Mouse (Mus musculus) lung, embryonic 14.5 days (tissue): Measurements from ENCODE around the gene Agl. TPM values are rescaled to one million over a fixed set of nuclear protein-coding genes. Genes with fewer than 3 reads are reported as not detected.
"Not testable (repeated sequence)": the region's sequence is repeated elsewhere in the genome, so short reads cannot be mapped to it uniquely, and the experiment has no call there.

Experiments
- ATAC-seq: fragments of 200-750 bp; cut with Nextera tagmentation; 2 replicates; pipeline ENCODE4 v1.8.0; 2017; ENCODE audit warnings: mild to moderate bottlenecking, moderate TSS enrichment, moderate library complexity; ENCODE audit not compliant: insufficient read depth
- DNase-seq: peaks from one replicate; pipeline ENCODE4 v3.0.0-alpha.2; 2015
- H3K27ac ChIP-seq: fragments of 300-500 bp; sonication (generic); 2 replicates; pipeline ENCODE4 v1.5.1; 2014; ENCODE audit warnings: low read depth, mild to moderate bottlenecking, moderate library complexity
- H3K27me3 ChIP-seq: fragments of 300-500 bp; sonication (generic); 2 replicates; pipeline ENCODE4 v1.6.1; 2014; ENCODE audit warnings: low read length, control low read depth; ENCODE audit not compliant: insufficient read depth
- H3K36me3 ChIP-seq: fragments of 300-500 bp; sonication (generic); 2 replicates; pipeline ENCODE4 v1.6.1; 2014; ENCODE audit warnings: control low read depth; ENCODE audit not compliant: insufficient read depth
- H3K4me1 ChIP-seq: fragments of 300-500 bp; sonication (generic); 2 replicates; pipeline ENCODE4 v1.6.1; 2014; ENCODE audit warnings: antibody characterized with exemption, control low read depth; ENCODE audit not compliant: insufficient read depth
- H3K4me2 ChIP-seq: fragments of 300-500 bp; sonication (generic); 2 replicates; pipeline ENCODE4 v1.6.1; 2014; ENCODE audit warnings: mild to moderate bottlenecking
- H3K4me3 ChIP-seq: fragments of 300-500 bp; sonication (generic); 2 replicates; pipeline ENCODE4 v1.5.1; 2014; ENCODE audit warnings: low read depth, low read length
- H3K9ac ChIP-seq: fragments of 300-500 bp; sonication (generic); 2 replicates; pipeline ENCODE4 v1.6.1; 2014
- H3K9me3 ChIP-seq: fragments of 300-500 bp; sonication (generic); 2 replicates; pipeline ENCODE4 v1.6.1; 2016; ENCODE audit warnings: low read depth, low read length, control low read depth
- CTCF ChIP-seq: IDR thresholded peaks from 2 replicates; pipeline ENCODE4 v1.5.1; 2016; ENCODE audit warnings: antibody characterized with exemption, low read depth
- WGBS: fragments of 180-500 bp; shearing (Covaris S2); extraction: QIAGEN DNeasy Blood & Tissue Kit; methylation state at CpG from one replicate; pipeline ENCODE4 v1.1.7; 2014; 5-methylcytosine and 5-hydroxymethylcytosine counted together
- polyA plus RNA-seq: library from polyadenylated mRNA; unstranded; fragments of >200 nt; fragmentation: Nextera tagmentation; extraction: Ambion mirVana; gene quantifications from 2 replicates; pipeline ENCODE4 v1.2.1, GENCODE M21; 2014

The Agl gene
- polyA plus RNA-seq, 1 experiment from 2014 or later = 12.1 TPM

DNA sequence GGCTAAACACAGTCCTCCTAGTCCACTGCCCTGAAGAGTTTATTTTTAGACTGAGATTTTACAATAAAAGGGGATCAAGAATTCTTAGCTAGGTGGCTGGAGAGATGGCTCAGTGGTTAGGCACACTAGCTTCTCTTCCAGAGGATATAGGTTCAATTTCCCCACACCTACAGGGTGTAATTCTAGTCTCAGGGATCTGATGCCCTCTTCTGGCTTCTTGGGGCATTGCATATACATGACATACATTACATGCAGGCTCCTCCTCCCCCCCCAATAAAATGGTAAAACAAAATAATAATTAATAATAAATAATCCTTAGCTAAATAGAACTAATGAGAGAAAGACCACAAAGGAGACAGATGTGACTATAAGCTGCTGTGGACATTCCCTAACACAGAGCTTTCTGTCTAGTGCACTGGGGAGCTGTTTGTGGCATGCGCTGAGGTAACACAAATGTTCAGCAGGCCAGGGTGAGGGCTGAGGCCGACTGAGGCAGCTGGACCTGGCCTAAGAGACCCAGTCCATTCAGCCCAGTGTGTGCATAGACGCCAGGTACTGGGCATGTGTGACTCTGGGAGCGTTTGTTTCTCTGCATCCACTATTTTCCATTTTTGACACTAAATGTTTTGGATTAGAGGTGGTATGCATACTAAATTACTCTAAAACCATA lies 56.6 kb downstream of the Agl start:
- H3K9ac ChIP-seq = no peak overlapping the region
- no peaks in the 10 kb centered on the region for H3K4me1 ChIP-seq
- no peak overlapping the region for H3K27ac ChIP-seq
- no peaks in the 10 kb centered on the region for H3K27me3 ChIP-seq
- H3K36me3 ChIP-seq = peaks cover 16% of the 10 kb centered on the region
- H3K4me3 ChIP-seq = no peak overlapping the region
- no peaks in the 10 kb centered on the region for H3K9me3 ChIP-seq
- 73% methylated on average over 4 of the region's 4 CpGs for WGBS
- peak; percentile 60 for TF ChIP-seq CTCF
- DNase-seq (peak; percentile 71), ATAC-seq (peak; percentile 60; the same call in 1 of the 2 replicates)
- H3K4me2 ChIP-seq = no peak overlapping the region

- Histone ChIP-seq H3K27ac (no peak overlapping the region), H3K27me3 (no peaks in the 10 kb centered on the region), H3K36me3 (peaks cover 27% of the 10 kb centered on the region; the same call in 1 of the 2 replicates), H3K4me3 (no peak overlapping the region), H3K4me1 (no peaks in the 10 kb centered on the region), H3K4me2 (no peak overlapping the region), H3K9me3 (no peaks in the 10 kb centered on the region), H3K9ac (no peak overlapping the region)
- peak; percentile 23; the same call in 1 of the 2 replicates for ATAC-seq
- peak; percentile 77 for DNase-seq
- TF ChIP-seq CTCF = peak; percentile 72
- WGBS = 59% methylated on average over 8 of the region's 8 CpGs
Observed at GRCm38 (mm10) chr3:116748391-116749170, 59.4 kb downstream of the Agl start.

DNA sequence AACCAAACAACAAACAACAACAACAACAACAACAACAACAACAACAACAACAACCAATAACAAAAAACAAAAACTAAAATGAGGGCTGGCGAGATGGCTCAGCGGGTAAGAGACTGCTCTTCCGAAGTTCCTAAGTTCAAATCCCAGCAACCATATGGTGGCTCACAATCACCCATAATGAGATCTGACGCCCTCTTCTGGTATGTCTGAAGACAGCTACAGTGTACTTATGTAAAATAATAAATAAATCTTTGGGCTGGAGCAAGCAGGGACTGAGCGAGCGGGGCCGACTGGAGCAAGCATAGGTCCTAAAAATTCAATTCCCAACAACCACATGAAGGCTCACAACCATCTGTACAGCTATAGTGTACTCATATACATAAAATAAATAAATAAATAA lies 60.3 kb downstream of the Agl start:
- not testable (repeated sequence) for DNase-seq

GRCm38 (mm10) chr3:116740963-116741362 lies 67.0 kb downstream of the Agl start:
- Histone ChIP-seq H3K9me3 (no peaks in the 10 kb centered on the region), H3K4me2 (no peak overlapping the region), H3K4me1 (no peaks in the 10 kb centered on the region), H3K9ac (no peak overlapping the region), H3K27me3 (no peaks in the 10 kb centered on the region), H3K27ac (no peak overlapping the region), H3K4me3 (no peak overlapping the region), H3K36me3 (peaks cover 21% of the 10 kb centered on the region)
- TF ChIP-seq CTCF = no peak
- 66% methylated on average over 9 of the region's 9 CpGs for WGBS
- no peak for DNase-seq
- no peak for ATAC-seq

More for the DNA sequence above, 60.3 kb downstream of the Agl start:
- H3K27ac ChIP-seq, H3K4me2 ChIP-seq, H3K4me1 ChIP-seq, H3K9ac ChIP-seq, H3K27me3 ChIP-seq, H3K9me3 ChIP-seq, ATAC-seq, H3K4me3 ChIP-seq: not testable (repeated sequence)
- H3K36me3 ChIP-seq = peaks cover 31% of the 10 kb centered on the region
- WGBS = 91% methylated on average over 7 of the region's 7 CpGs

- H3K36me3 ChIP-seq = peaks cover 16% of the 10 kb centered on the region
- H3K27me3 ChIP-seq = no peaks in the 10 kb centered on the region
- WGBS = 43% methylated on average over 4 of the region's 5 CpGs
- no peak overlapping the region for H3K4me2 ChIP-seq
- no peak for TF ChIP-seq CTCF
- no peak overlapping the region for H3K4me3 ChIP-seq
- no peak overlapping the region for H3K9ac ChIP-seq
- H3K27ac ChIP-seq = no peak overlapping the region
- no peak for ATAC-seq
- no peak for DNase-seq
- no peaks in the 10 kb centered on the region for H3K4me1 ChIP-seq
- H3K9me3 ChIP-seq = no peaks in the 10 kb centered on the region
Observed at GRCm38 (mm10) chr3:116740106-116740505, 67.9 kb downstream of the Agl start.

DNA sequence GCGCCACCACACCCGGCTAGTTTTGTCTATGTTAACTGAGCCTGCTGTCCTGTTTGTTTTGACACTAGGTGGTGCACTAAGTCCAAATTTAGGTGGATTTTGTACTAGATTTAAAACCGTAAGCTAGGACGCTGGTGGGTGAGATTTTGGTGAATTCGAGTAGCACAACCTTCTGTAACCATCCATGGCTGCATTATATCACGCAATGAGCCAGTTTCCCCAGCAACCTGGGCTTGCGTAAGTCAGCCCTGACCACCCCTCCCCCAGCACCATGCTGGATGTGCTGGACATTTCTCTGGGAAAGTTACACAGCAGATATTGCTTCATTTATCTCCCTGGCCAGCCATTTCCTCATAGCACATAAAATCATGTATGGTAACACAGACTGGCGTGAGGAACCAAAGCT lies 70.6 kb downstream of the Agl start:
- no peak overlapping the region for H3K27ac ChIP-seq
- H3K36me3 ChIP-seq = no peaks in the 10 kb centered on the region
- no peaks in the 10 kb centered on the region for H3K4me1 ChIP-seq
- no peaks in the 10 kb centered on the region for H3K9me3 ChIP-seq
- H3K4me3 ChIP-seq = no peak overlapping the region
- H3K4me2 ChIP-seq = no peak overlapping the region
- no peaks in the 10 kb centered on the region for H3K27me3 ChIP-seq
- H3K9ac ChIP-seq = no peak overlapping the region
- 71% methylated on average over 8 of the region's 8 CpGs for WGBS
- no peak; the same call in 1 of the 2 replicates for TF ChIP-seq CTCF
- peak; percentile 21 for DNase-seq
- ATAC-seq = no peak

DNA sequence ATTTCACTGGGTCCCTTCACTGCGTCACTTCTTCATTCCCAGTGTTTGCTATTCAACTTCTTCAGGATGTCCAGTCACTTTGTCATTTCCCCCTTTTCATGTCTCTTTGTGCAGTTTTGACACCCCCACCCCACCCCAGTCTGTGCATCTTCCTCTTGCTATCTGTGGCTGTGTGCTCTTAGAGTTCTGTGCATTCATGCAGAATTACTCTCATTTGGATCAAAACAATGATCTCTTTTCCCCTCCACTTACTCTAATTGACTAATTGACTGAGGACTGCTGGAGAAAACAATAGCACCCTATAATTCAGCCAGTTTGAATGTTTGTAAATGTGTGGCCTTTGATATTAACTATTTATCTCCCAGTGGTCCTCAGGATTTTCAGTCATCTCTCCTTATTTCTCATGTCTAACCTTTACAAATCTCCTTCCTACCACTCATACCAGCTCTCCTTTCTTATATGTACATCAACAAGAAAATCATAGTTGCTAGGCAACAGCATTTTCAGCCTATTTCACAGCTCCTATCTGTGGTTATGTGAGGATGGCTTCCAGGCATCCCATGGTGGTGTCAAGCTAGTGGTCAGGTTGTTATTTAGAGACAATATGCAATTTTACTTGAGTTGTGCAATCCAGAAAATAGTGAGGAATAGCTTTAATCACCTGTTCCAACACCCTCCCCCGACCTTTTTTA lies 78.3 kb downstream of the Agl start:
- H3K9ac ChIP-seq = no peak overlapping the region
- no peak for ATAC-seq
- H3K27me3 ChIP-seq = no peaks in the 10 kb centered on the region
- no peak for TF ChIP-seq CTCF
- H3K27ac ChIP-seq = no peak overlapping the region
- H3K36me3 ChIP-seq = no peaks in the 10 kb centered on the region
- H3K4me2 ChIP-seq = no peak overlapping the region
- 54% methylated on average over 2 of the region's 2 CpGs for WGBS
- H3K9me3 ChIP-seq = no peaks in the 10 kb centered on the region
- H3K4me1 ChIP-seq = no peaks in the 10 kb centered on the region
- H3K4me3 ChIP-seq = no peak overlapping the region
- no peak for DNase-seq
